Mouse (Mus musculus): Measurements from ENCODE around the gene Pnpla7. TPM values are rescaled to one million over a fixed set of nuclear protein-coding genes. Genes with fewer than 3 reads are reported as not detected.

The Pnpla7 gene
- polyA plus RNA-seq, 1 experiment from 2014 or later: 5.5 TPM

GRCm38 (mm10) chr2:25000544-25001235 is 24.9 kb downstream of the Pnpla7 start:
- Histone ChIP-seq H3K4me2 (replicated peaks) (no peak overlapping the region), H3K4me1 (no peaks in the 10 kb centered on the region), H3K27me3 (no peaks in the 10 kb centered on the region), H3K9ac (replicated peaks) (no peak overlapping the region), H3K27ac (replicated peaks) (no peak overlapping the region), H3K9me3 (no peaks in the 10 kb centered on the region), H3K4me3 (no peak overlapping the region), H3K36me3 (no peaks in the 10 kb centered on the region)
- WGBS: 78% methylated on average over 3 of the region's 3 CpGs
- ATAC-seq (ENCODE audit: low FRiP score, low read depth): no peak

DNA sequence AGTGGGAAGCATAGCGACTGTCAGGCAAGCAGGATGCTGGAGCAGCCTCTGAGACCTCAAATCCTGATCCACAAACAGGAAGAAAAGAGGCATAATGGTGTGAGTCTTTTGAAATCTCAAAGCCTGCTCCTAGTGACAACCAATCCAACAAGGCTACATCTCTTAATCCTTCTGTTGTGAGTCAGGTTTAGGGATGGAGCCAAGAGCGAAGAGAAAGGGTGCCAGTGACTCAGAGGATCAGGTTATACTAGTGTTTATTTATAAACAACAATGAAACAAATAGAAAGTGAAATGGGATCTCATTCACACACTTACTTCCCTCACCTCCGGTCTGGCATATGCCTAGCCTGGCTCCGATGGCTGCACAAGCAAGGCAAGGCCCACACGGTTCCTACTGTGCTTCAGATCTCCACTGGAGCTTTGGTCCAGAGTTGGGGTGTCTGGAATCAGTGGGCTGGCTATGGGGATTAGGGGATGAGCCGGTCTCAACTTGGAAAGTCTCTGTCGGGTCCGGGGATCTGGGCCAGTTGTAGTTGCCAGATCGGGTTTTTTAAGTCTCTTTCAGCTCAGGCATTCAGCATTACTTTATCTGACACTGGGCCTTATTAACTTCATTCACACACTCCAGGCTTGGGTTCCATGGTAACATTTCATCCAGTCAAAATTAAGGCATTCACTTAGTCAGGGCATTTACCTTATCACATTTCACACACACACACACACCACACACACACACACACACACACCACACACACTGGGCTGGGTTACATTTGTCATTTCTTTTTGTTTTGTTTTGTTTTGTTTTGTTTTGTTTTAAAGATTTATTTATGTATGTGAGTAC is 28.3 kb downstream of the Pnpla7 start:
- H3K4me3 ChIP-seq: no peak overlapping the region
- H3K27me3 ChIP-seq: no peaks in the 10 kb centered on the region
- H3K4me2 ChIP-seq (replicated peaks): no peak overlapping the region
- H3K36me3 ChIP-seq: no peaks in the 10 kb centered on the region
- no peak for ATAC-seq (ENCODE audit: low FRiP score, low read depth)
- H3K4me1 ChIP-seq: no peaks in the 10 kb centered on the region
- no peaks in the 10 kb centered on the region for H3K9me3 ChIP-seq
- WGBS: 40% methylated on average over 9 of the region's 9 CpGs
- H3K9ac ChIP-seq (replicated peaks): no peak overlapping the region
- no peak overlapping the region for H3K27ac ChIP-seq (replicated peaks)

GRCm38 (mm10) chr2:25006767-25007166 is 30.9 kb downstream of the Pnpla7 start:
- no peaks in the 10 kb centered on the region for H3K27me3 ChIP-seq
- H3K36me3 ChIP-seq: no peaks in the 10 kb centered on the region
- H3K4me3 ChIP-seq: no peak overlapping the region
- H3K27ac ChIP-seq (replicated peaks): no peak overlapping the region
- ATAC-seq (ENCODE audit: low FRiP score, low read depth): no peak
- 81% methylated on average over 1 of the region's 1 CpGs for WGBS
- H3K4me2 ChIP-seq (replicated peaks): no peak overlapping the region
- no peaks in the 10 kb centered on the region for H3K4me1 ChIP-seq
- no peak overlapping the region for H3K9ac ChIP-seq (replicated peaks)
- H3K9me3 ChIP-seq: no peaks in the 10 kb centered on the region

DNA sequence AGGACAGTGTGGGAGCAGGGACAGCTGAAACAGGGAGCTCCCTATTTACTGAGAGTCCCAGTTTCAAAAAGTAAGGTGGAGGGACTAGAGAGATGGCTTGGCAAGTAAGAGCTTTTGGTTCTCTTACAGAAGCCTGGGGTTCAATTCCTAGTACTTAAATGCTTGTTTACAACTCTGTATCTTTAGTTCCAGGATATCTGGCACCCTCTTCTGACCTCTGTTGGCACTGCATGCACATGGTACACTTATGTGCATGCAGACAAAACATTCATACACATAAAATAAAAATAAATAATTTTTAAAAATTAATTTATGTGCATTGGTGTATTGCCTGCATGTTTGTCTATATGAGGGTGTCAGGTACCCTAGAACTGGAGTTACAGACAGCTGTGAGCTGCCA is 32.4 kb downstream of the Pnpla7 start:
- no peaks in the 10 kb centered on the region for H3K36me3 ChIP-seq
- no peak overlapping the region for H3K9ac ChIP-seq (replicated peaks)
- no peaks in the 10 kb centered on the region for H3K27me3 ChIP-seq
- no peaks in the 10 kb centered on the region for H3K4me1 ChIP-seq
- no peaks in the 10 kb centered on the region for H3K9me3 ChIP-seq
- no peak overlapping the region for H3K4me3 ChIP-seq
- H3K27ac ChIP-seq (replicated peaks): no peak overlapping the region
- ATAC-seq (ENCODE audit: low FRiP score, low read depth): no peak
- H3K4me2 ChIP-seq (replicated peaks): no peak overlapping the region

GRCm38 (mm10) chr2:25022678-25023077 is 46.8 kb downstream of the Pnpla7 start:
- no peaks in the 10 kb centered on the region for H3K4me1 ChIP-seq
- H3K27me3 ChIP-seq: no peaks in the 10 kb centered on the region
- H3K4me2 ChIP-seq (replicated peaks): no peak overlapping the region
- ATAC-seq (ENCODE audit: low FRiP score, low read depth): no peak
- 95% methylated on average over 1 of the region's 1 CpGs for WGBS
- H3K27ac ChIP-seq (replicated peaks): no peak overlapping the region
- no peaks in the 10 kb centered on the region for H3K9me3 ChIP-seq
- H3K4me3 ChIP-seq: no peak overlapping the region
- H3K36me3 ChIP-seq: no peaks in the 10 kb centered on the region
- no peak overlapping the region for H3K9ac ChIP-seq (replicated peaks)

GRCm38 (mm10) chr2:25025109-25025508 is 49.3 kb downstream of the Pnpla7 start:
- Histone ChIP-seq H3K9ac (replicated peaks) (no peak overlapping the region), H3K4me1 (no peaks in the 10 kb centered on the region), H3K36me3 (no peaks in the 10 kb centered on the region), H3K27ac (replicated peaks) (no peak overlapping the region), H3K27me3 (no peaks in the 10 kb centered on the region), H3K9me3 (no peaks in the 10 kb centered on the region), H3K4me3 (no peak overlapping the region), H3K4me2 (replicated peaks) (no peak overlapping the region)
- ATAC-seq (ENCODE audit: low FRiP score, low read depth): no peak
- 78% methylated on average over 1 of the region's 1 CpGs for WGBS

DNA sequence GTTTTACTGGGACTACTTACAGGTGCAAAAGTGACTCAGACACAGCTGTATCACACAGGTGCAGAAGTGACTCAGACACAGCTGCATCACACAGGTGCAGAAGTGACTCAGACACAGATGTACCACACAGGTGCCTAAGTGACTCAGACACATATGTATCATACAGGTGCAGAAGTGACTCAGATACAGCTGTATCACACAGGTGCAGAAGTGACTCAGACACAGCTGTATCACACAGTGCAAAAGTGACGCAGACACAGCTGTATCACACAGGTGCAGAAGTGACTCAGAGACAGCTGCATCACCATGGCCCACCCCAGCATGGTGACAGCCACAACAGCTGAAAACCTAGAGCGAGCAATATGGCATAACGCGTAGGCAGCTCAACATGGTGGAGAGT is 59.2 kb downstream of the Pnpla7 start:
- Histone ChIP-seq H3K9me3 (no peaks in the 10 kb centered on the region), H3K4me1 (no peaks in the 10 kb centered on the region), H3K27me3 (no peaks in the 10 kb centered on the region), H3K27ac (replicated peaks) (no peak overlapping the region), H3K4me2 (replicated peaks) (no peak overlapping the region), H3K9ac (replicated peaks) (no peak overlapping the region), H3K36me3 (no peaks in the 10 kb centered on the region), H3K4me3 (no peak overlapping the region)
- WGBS: 98% methylated on average over 4 of the region's 4 CpGs
- no peak for ATAC-seq (ENCODE audit: low FRiP score, low read depth)

GRCm38 (mm10) chr2:25040089-25040488 is 64.3 kb downstream of the Pnpla7 start:
- H3K27me3 ChIP-seq: no peaks in the 10 kb centered on the region
- no peak overlapping the region for H3K9ac ChIP-seq (replicated peaks)
- H3K27ac ChIP-seq (replicated peaks): no peak overlapping the region
- no peaks in the 10 kb centered on the region for H3K4me1 ChIP-seq
- H3K36me3 ChIP-seq: no peaks in the 10 kb centered on the region
- 87% methylated on average over 5 of the region's 5 CpGs for WGBS
- H3K4me3 ChIP-seq: no peak overlapping the region
- H3K4me2 ChIP-seq (replicated peaks): no peak overlapping the region
- no peak for ATAC-seq (ENCODE audit: low FRiP score, low read depth)
- no peaks in the 10 kb centered on the region for H3K9me3 ChIP-seq

- no peak overlapping the region for H3K4me3 ChIP-seq
- no peak for ATAC-seq (ENCODE audit: low FRiP score, low read depth)
- peaks cover 3% of the 10 kb centered on the region; the same call in 1 of the 2 replicates for H3K36me3 ChIP-seq
- no peak overlapping the region for H3K9ac ChIP-seq (replicated peaks)
- H3K27ac ChIP-seq (replicated peaks): no peak overlapping the region
- no peak overlapping the region for H3K4me2 ChIP-seq (replicated peaks)
- H3K27me3 ChIP-seq: no peaks in the 10 kb centered on the region
- no peaks in the 10 kb centered on the region for H3K9me3 ChIP-seq
- H3K4me1 ChIP-seq: peaks cover 13% of the 10 kb centered on the region
- 92% methylated on average over 7 of the region's 7 CpGs for WGBS
These were observed 75.1 kb downstream of the Pnpla7 start for GRCm38 (mm10) chr2:25050921-25051320.

- peaks cover 13% of the 10 kb centered on the region for H3K4me1 ChIP-seq
- peaks cover 4% of the 10 kb centered on the region; the same call in 1 of the 2 replicates for H3K36me3 ChIP-seq
- no peak overlapping the region for H3K27ac ChIP-seq (replicated peaks)
- WGBS: 88% methylated on average over 8 of the region's 8 CpGs
- no peak overlapping the region for H3K4me2 ChIP-seq (replicated peaks)
- no peak overlapping the region for H3K4me3 ChIP-seq
- ATAC-seq (ENCODE audit: low FRiP score, low read depth): no peak
- H3K27me3 ChIP-seq: no peaks in the 10 kb centered on the region
- H3K9me3 ChIP-seq: no peaks in the 10 kb centered on the region
- no peak overlapping the region for H3K9ac ChIP-seq (replicated peaks)
These were observed 75.6 kb downstream of the Pnpla7 start for GRCm38 (mm10) chr2:25051450-25051849.

GRCm38 (mm10) chr2:25053101-25053500 is 77.3 kb downstream of the Pnpla7 start:
- 87% methylated on average over 6 of the region's 6 CpGs for WGBS
- no peak for ATAC-seq (ENCODE audit: low FRiP score, low read depth)

GRCm38 (mm10) chr2:25054221-25055067 is 78.6 kb downstream of the Pnpla7 start, which contains the start of gene Nsmf:
Gene Nsmf, plus strand, starts transcription at chr2:25054355.
- Histone ChIP-seq H3K27ac (replicated peaks) (peak within 1 kb of the TSS; percentile 56), H3K36me3 (peaks cover 25% of the 10 kb centered on the region; the same call in 1 of the 2 replicates), H3K9ac (replicated peaks) (peak within 1 kb of the TSS; percentile 79), H3K4me1 (peaks cover 13% of the 10 kb centered on the region), H3K9me3 (no peaks in the 10 kb centered on the region), H3K4me2 (replicated peaks) (peak within 1 kb of the TSS; percentile 93), H3K27me3 (no peaks in the 10 kb centered on the region), H3K4me3 (peak within 1 kb of the TSS; percentile 88)
- 6% methylated on average over 47 of the region's 47 CpGs for WGBS
- ATAC-seq (ENCODE audit: low FRiP score, low read depth): peak; percentile 94

More at GRCm38 (mm10) chr2:25053101-25053500, 77.3 kb downstream of the Pnpla7 start:
- Histone ChIP-seq H3K36me3 (peaks cover 16% of the 10 kb centered on the region; the same call in 1 of the 2 replicates), H3K9me3 (no peaks in the 10 kb centered on the region), H3K9ac (replicated peaks) (no peak overlapping the region), H3K4me2 (replicated peaks) (no peak overlapping the region), H3K27ac (replicated peaks) (no peak overlapping the region), H3K4me1 (peaks cover 13% of the 10 kb centered on the region), H3K4me3 (no peak overlapping the region), H3K27me3 (no peaks in the 10 kb centered on the region)
